Mouse (Mus musculus): ENCODE measurements around the gene Pstpip1. TPM values are rescaled to one million over a fixed set of nuclear protein-coding genes. Genes with fewer than 3 reads are reported as not detected.

The Pstpip1 gene
- polyA plus RNA-seq, 1 experiment from 2014 or later, result 0.87 TPM

DNA sequence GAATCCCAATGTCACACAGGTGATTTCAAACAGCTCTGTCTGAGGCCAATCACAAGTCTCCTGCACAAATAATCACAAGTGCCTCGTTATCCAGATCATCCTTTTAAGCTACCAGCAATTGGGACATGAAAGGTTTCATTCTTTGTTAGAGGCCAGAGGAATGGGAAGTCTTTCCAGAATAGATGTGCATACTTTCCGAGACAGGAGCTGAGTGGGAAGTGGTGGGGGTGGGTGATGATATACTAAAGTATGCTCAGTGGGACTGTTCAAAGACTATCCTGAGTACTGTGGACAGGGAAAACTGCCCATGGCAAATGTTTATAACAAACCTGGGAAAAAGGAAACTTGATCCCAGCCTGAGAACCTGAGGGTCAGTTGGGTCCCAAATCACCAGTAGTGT is 69.7 kb downstream of the Pstpip1 start:
- no peak overlapping the region; the same call in 1 of the 2 replicates for H3K27ac ChIP-seq (replicated peaks)
- H3K27me3 ChIP-seq, result no peaks in the 10 kb centered on the region
- 3% methylated on average over 2 of the region's 2 CpGs for WGBS

DNA sequence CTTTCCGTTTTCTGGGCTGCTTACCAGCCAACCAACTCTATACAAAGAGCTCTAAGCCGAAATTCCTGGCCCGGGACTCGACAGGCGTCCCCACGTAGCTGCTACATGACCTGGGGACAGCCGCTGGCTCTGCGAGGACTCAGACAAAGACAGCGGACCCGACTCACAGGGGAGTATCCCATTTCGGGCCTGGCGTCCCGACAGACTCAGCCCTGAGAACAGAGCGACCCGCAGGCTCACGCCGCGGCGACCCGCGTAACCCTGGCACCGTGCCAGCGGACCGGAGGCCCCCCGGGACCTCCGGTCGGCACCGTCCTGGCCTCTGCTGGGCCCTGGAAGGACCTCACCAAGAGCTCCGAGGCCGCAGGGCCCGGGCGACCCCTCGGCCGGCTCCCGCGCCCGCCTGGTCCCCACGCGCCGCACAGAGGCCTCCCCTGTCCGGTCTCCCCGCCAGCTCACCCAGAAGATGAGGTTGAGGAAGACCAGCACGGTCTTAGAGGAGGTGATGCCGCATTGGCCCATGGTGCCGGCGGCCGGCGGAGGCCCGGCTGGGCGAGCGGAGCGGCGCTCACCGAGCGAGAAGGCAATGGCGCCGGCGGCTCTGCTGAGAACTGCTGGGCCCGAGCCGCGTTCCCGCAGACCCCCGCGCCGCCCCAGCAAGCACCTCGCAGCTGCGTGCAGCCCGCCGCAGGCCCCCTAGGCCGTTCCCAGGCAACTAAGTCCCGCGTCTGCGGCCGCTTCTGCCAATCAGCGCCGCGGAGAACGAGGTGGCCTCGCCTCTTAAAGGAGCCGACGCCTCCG is 70.8 kb downstream of the Pstpip1 start:
- Histone ChIP-seq H3K9me3 (no peaks in the 10 kb centered on the region), H3K36me3 (no peaks in the 10 kb centered on the region), H3K4me1 (replicated peaks) (peaks cover 40% of the 10 kb centered on the region), H3K4me3 (peak overlapping the region; percentile 98), H3K4me2 (peak overlapping the region; percentile 78), H3K27ac (replicated peaks) (peak overlapping the region; percentile 99), H3K9ac (peak overlapping the region; percentile 98), H3K27me3 (no peaks in the 10 kb centered on the region)
- peak; percentile 99 for ATAC-seq (ENCODE audit: low read depth)
- under 1% methylated on average over 67 of the region's 82 CpGs for WGBS

More for the DNA sequence above, 69.7 kb downstream of the Pstpip1 start:
- Histone ChIP-seq H3K4me2 (peak overlapping the region; percentile 78), H3K4me3 (peak overlapping the region; percentile 98), H3K36me3 (no peaks in the 10 kb centered on the region), H3K9me3 (no peaks in the 10 kb centered on the region), H3K9ac (peak overlapping the region; percentile 98), H3K4me1 (replicated peaks) (peaks cover 49% of the 10 kb centered on the region)
- ATAC-seq (ENCODE audit: low read depth), result no peak

DNA sequence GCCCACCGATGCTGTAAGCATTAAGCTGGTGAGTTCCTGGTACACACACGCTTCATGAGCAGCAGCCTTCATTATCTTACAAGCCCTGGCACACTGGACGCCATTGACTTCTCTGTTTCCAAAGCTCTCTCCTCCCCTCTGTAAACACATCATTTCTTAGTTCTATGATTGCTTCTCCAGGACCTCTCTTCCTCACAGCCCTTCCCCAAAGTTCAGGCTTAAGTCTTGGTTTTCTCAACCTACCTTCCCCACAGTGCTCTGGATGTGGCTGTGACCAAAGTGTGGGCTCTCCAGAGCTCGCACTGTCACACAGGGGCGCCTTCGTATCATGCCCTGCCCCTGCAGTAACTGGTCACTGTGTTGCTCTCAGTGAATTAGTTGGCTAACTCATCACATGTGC is 75.6 kb downstream of the Pstpip1 start, which contains the start of gene Tspan3:
Gene Tspan3, minus strand, starts transcription at position 101 of the 400 bp plus-strand sequence.
- Histone ChIP-seq H3K36me3 (no peaks in the 10 kb centered on the region), H3K27ac (replicated peaks) (no peak within 1 kb of the TSS), H3K4me1 (replicated peaks) (peaks cover 19% of the 10 kb centered on the region), H3K9ac (no peak within 1 kb of the TSS), H3K27me3 (no peaks in the 10 kb centered on the region), H3K9me3 (no peaks in the 10 kb centered on the region), H3K4me2 (no peak within 1 kb of the TSS), H3K4me3 (no peak within 1 kb of the TSS)
- WGBS, result 87% methylated on average over 6 of the region's 6 CpGs
- ATAC-seq (ENCODE audit: low read depth), result no peak

DNA sequence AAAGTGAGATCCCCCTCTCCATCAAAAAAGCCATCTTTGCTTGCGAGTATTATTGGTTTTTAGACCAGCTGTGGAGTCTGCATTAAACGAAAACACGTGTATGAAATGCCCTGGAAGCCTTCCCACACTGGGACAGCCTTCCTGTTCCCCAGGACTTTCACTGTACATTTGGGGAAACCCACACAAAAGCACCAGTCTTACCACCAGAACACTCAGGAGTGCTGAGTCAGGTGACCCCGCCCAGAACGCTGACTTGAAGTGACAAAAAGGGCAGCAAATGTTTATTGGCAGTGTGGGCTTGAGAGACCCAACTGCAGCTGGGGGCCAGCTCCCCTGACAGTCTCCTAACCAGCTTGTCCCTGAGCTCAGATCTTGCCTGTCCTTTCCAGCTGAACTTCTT is 76.4 kb downstream of the Pstpip1 start:
- Histone ChIP-seq H3K4me3 (no peak overlapping the region), H3K27me3 (no peaks in the 10 kb centered on the region), H3K9me3 (no peaks in the 10 kb centered on the region), H3K4me1 (replicated peaks) (peaks cover 17% of the 10 kb centered on the region), H3K36me3 (no peaks in the 10 kb centered on the region), H3K27ac (replicated peaks) (no peak overlapping the region), H3K9ac (no peak overlapping the region), H3K4me2 (no peak overlapping the region)
- ATAC-seq (ENCODE audit: low read depth), result no peak
- WGBS, result 62% methylated on average over 5 of the region's 5 CpGs

DNA sequence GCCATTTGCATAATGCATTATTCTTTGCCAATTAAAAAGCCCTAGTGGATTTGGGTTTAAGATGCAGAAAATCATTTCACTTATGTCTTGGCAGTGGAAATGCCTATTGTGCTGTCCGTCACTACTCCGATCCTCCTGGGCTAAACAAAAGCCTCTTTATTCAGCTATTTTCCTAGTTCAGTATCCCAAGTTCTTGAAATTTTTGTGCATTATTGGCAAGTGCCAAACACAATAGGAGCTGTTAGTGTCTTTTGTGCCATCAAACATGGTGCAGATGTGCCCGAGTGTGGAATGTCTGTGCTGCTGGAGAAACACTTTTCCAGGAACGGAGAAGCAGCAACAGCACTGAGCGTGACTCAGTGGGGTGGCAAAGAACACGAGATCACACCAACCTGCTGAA is 77.9 kb downstream of the Pstpip1 start:
- H3K4me2 ChIP-seq, result no peak overlapping the region
- no peak overlapping the region for H3K9ac ChIP-seq
- H3K9me3 ChIP-seq, result no peaks in the 10 kb centered on the region
- peaks cover 8% of the 10 kb centered on the region; the same call in 1 of the 2 replicates for H3K4me1 ChIP-seq (replicated peaks)
- ATAC-seq (ENCODE audit: low read depth), result no peak
- no peak overlapping the region for H3K4me3 ChIP-seq
- 21% methylated on average over 6 of the region's 6 CpGs for WGBS
- no peaks in the 10 kb centered on the region for H3K36me3 ChIP-seq
- H3K27me3 ChIP-seq, result no peaks in the 10 kb centered on the region
- H3K27ac ChIP-seq (replicated peaks), result no peak overlapping the region

DNA sequence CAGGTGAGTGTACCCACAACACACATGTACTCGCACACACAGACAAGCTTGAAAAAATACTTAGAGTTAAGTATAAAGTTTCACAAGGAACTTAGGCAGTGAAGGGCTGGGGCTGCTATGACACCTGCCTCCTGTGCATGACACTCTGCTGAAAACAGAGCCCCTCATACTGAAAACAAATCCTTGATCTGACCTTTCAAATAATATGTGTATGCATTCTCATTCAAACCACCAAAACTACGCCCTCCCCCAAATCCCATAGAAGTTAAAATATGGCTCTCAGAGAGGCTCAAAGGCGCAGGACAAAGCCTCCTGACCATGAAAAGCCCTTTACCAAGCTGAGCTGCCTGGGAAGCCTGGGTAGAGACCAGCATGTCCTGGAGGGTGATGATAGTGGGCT is 85.6 kb downstream of the Pstpip1 start:
- no peak overlapping the region for H3K4me3 ChIP-seq
- H3K27me3 ChIP-seq, result no peaks in the 10 kb centered on the region
- peaks cover 11% of the 10 kb centered on the region for H3K4me1 ChIP-seq (replicated peaks)
- H3K36me3 ChIP-seq, result no peaks in the 10 kb centered on the region
- no peak overlapping the region for H3K27ac ChIP-seq (replicated peaks)
- H3K9me3 ChIP-seq, result no peaks in the 10 kb centered on the region
- ATAC-seq (ENCODE audit: low read depth), result no peak
- H3K4me2 ChIP-seq, result no peak overlapping the region
- WGBS, result 81% methylated on average over 3 of the region's 3 CpGs
- H3K9ac ChIP-seq, result no peak overlapping the region

DNA sequence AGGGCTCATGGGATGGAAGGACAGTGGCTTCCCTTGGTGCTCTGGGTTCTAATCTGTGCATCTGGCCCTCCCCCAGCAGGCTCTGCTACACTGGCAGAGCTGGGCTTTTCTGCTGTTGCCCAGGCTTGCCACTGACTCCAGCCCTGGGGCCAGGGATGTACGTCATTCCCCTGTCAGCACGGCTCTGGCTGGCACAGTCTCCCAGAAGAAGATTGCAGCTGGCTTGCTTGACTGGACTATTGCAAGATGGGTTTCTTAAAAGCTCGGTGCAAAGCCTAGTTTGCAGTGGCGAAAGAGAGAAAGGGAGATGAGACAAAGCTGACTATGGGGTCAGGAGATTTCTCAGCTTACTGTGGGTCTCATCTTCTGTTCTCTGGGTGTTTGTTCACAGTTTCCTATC is 87.6 kb downstream of the Pstpip1 start:
- Histone ChIP-seq H3K9ac (no peak overlapping the region), H3K4me1 (replicated peaks) (peaks cover 18% of the 10 kb centered on the region), H3K27me3 (no peaks in the 10 kb centered on the region), H3K9me3 (no peaks in the 10 kb centered on the region), H3K4me3 (no peak overlapping the region), H3K36me3 (no peaks in the 10 kb centered on the region), H3K4me2 (no peak overlapping the region), H3K27ac (replicated peaks) (no peak overlapping the region)
- no peak for ATAC-seq (ENCODE audit: low read depth)
- WGBS, result 77% methylated on average over 4 of the region's 4 CpGs

Other genes starting within 250 kb of the Pstpip1 start
- 33.0 and 34.9 TPM in 2 replicates for gene Scaper, start 151.8 kb upstream of the Pstpip1 start, polyA plus RNA-seq (2015; fragmentation: Nextera tagmentation; extraction: Ambion mirVana)
- gene 4930563M21Rik, start 79.4 kb upstream of the Pstpip1 start, polyA plus RNA-seq (2015; fragmentation: Nextera tagmentation; extraction: Ambion mirVana), result not detected in 2 replicates
- 261 and 281 TPM in 2 replicates for gene Rcn2, start 48.1 kb upstream of the Pstpip1 start, polyA plus RNA-seq (2015; fragmentation: Nextera tagmentation; extraction: Ambion mirVana)
- 602 and 606 TPM in 2 replicates for gene Tspan3, start 75.5 kb downstream of the Pstpip1 start, polyA plus RNA-seq (2015; fragmentation: Nextera tagmentation; extraction: Ambion mirVana)